Mouse (Mus musculus) neural tube, embryonic 15.5 days (tissue): ENCODE measurements around the gene Amfr. TPM values are rescaled to one million over a fixed set of nuclear protein-coding genes. Genes with fewer than 3 reads are reported as not detected.

Experiments
- ATAC-seq: fragments of 200-750 bp; cut with Nextera tagmentation; 2 replicates; pipeline ENCODE4 v1.8.0; 2017; ENCODE audit warnings: mild to moderate bottlenecking, moderate TSS enrichment, moderate library complexity; ENCODE audit not compliant: low FRiP score
- H3K27ac ChIP-seq: fragments of 300-500 bp; sonication (generic); replicated peaks from 2 replicates; pipeline ENCODE4 v1.5.1; 2015; ENCODE audit warnings: mild to moderate bottlenecking, inconsistent platforms
- H3K27me3 ChIP-seq: fragments of 300-500 bp; sonication (generic); replicated peaks from 2 replicates; pipeline ENCODE4 v1.6.1; 2015; ENCODE audit warnings: inconsistent platforms
- H3K36me3 ChIP-seq: fragments of 300-500 bp; sonication (generic); 2 replicates; pipeline ENCODE4 v1.6.1; 2015; ENCODE audit warnings: inconsistent platforms
- H3K4me1 ChIP-seq: fragments of 300-500 bp; sonication (generic); 2 replicates; pipeline ENCODE4 v1.6.1; 2015; ENCODE audit warnings: inconsistent platforms
- H3K4me2 ChIP-seq: fragments of 300-500 bp; sonication (generic); 2 replicates; pipeline ENCODE4 v1.6.1; 2015; ENCODE audit warnings: inconsistent platforms, mild to moderate bottlenecking, moderate library complexity
- H3K4me3 ChIP-seq: fragments of 300-500 bp; sonication (generic); replicated peaks from 2 replicates; pipeline ENCODE4 v1.5.1; 2015; ENCODE audit warnings: mild to moderate bottlenecking, inconsistent platforms
- H3K9ac ChIP-seq: fragments of 300-500 bp; sonication (generic); replicated peaks from 2 replicates; pipeline ENCODE4 v1.6.1; 2015; ENCODE audit warnings: mild to moderate bottlenecking, inconsistent platforms
- H3K9me3 ChIP-seq: fragments of 300-500 bp; sonication (generic); replicated peaks from 2 replicates; pipeline ENCODE4 v1.6.1; 2016; ENCODE audit warnings: inconsistent platforms
- WGBS: fragments of 180-500 bp; shearing (Covaris S2); methylation state at CpG from one replicate; pipeline ENCODE4 v1.1.7; 2015; ENCODE audit warnings: mixed read lengths; 5-methylcytosine and 5-hydroxymethylcytosine counted together
- polyA plus RNA-seq: library from polyadenylated mRNA; unstranded; fragments of >200 nt; fragmentation: Nextera tagmentation; extraction: Ambion mirVana; gene quantifications from 2 replicates; pipeline ENCODE4 v1.2.1, GENCODE M21; 2015

The Amfr gene
- polyA plus RNA-seq, 1 experiment from 2014 or later, result 80.1 TPM

DNA sequence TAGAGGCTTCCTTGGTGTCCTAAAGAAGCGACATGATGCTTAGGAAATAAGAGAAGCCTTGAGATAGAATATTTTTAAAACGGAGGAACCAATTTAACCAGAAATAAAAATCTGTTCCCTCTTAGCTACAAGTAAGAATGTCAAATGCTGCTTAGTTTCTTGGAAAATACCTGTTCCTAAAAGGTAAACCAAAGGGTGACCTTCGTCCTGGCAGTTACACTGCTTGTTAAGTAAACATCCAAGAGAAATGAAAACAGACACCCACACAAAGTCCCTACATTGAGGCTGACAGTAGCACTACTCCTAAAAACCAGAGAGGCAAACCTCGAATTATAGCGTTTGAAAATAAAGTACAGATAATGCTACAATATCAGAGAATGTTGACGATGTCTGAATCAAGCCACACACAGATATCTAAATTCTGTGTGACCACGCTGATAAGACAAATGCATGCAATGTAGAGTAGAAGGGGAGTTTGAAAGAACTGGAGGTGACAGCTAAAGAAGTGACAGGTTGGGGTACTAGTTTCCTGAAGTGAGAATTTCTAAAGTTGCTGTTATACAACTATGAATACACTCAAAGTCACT, 477 bp upstream of the Amfr start:
- Histone ChIP-seq H3K36me3 (peaks cover under 1% of the 10 kb centered on the region), H3K27me3 (no peaks in the 10 kb centered on the region), H3K9ac (peak overlapping the region; percentile 87), H3K4me3 (peak overlapping the region; percentile 73), H3K9me3 (no peaks in the 10 kb centered on the region), H3K4me2 (peak overlapping the region; percentile 90), H3K27ac (peak overlapping the region; percentile 90), H3K4me1 (peaks cover 34% of the 10 kb centered on the region)
- no peak for ATAC-seq
- WGBS, result 43% methylated on average over 7 of the region's 7 CpGs

DNA sequence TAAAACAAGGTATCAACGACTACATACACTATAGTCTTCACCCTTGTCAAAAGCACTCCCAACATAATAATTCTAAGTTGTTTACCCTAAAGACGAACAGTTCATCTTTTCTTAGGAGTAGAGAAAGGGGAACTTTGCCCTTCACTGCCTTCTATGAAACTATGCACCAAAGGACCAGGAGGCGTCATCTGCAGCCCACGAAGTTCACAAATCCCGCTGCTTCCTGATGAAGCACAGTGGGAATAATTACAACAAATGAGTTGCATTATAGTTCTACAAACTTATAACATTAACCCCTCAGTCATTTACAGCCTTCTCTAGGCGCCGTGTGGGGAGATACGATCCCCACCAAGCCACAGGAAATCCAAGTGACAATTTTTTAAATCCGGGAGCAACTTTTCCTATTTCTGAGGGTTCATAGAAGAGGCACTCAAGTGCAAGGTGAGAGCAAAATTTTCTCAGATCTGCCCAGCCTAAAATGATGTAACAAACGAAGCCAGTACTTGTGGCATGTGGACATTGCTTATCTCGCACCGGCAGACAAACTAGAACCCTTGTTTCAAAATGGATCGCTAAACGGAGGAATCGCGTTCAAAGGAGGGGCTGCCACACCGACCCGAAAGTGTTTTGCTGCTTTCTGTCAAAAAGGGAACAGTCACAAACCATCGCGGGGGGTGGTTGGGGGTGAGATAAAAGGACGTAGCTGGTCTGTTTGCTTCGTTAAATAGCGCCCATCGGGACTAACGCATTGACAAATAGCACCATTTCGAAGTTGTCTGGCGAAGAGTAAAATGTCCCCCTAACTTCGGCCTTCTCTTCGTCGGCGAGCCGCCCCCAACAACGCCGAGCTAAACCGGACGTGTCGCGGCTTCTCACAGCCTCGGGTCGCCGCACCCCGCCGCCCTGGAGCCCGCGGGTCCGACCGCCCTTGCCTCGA, 1.3 kb downstream of the Amfr start:
- H3K9me3 ChIP-seq, result no peaks in the 10 kb centered on the region
- no peaks in the 10 kb centered on the region for H3K27me3 ChIP-seq
- H3K27ac ChIP-seq, result peak overlapping the region; percentile 90
- ATAC-seq, result no peak
- peak overlapping the region; percentile 87 for H3K9ac ChIP-seq
- WGBS, result 3% methylated on average over 48 of the region's 48 CpGs
- H3K4me3 ChIP-seq, result peak overlapping the region; percentile 73
- H3K36me3 ChIP-seq, result no peaks in the 10 kb centered on the region
- peaks cover 34% of the 10 kb centered on the region for H3K4me1 ChIP-seq
- peak overlapping the region; percentile 90 for H3K4me2 ChIP-seq

DNA sequence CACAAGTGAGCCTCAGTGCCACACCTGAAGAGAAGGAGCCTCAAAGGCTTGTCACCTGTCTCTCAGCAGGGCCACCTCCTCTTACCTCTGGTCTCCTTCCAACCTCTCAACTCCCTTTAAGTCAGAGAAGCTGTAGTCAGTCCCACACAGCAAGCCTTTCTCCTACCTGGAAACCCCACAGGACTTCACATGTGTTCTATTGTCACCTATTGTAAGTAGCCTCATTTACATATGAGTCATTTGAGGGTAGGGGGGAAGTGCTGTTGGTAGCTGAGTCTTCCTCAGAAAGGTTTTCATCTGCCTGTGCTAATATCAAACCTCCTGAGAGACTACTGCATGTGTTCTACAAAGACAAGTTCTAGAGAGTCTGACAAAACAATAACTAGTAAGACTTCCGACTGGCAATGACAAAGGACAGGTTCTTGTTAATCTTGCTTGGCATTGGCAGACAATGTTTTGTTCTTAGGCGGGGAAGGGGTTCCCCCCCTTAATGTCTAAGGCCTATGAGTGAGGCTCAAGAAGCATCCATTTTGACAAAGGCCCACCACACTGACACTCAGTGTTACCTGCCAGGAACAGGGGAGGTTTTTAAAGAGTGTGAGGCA, 2.4 kb downstream of the Amfr start:
- Histone ChIP-seq H3K4me1 (peaks cover 34% of the 10 kb centered on the region), H3K36me3 (no peaks in the 10 kb centered on the region), H3K4me2 (peak overlapping the region; percentile 90), H3K9me3 (no peaks in the 10 kb centered on the region), H3K4me3 (no peak overlapping the region), H3K9ac (0 out of 2 replicates have a peak overlapping the region, but pooled peaks have one; percentile 26), H3K27ac (no peak overlapping the region), H3K27me3 (no peaks in the 10 kb centered on the region)
- no peak for ATAC-seq
- WGBS, result 44% methylated on average over 2 of the region's 2 CpGs

DNA sequence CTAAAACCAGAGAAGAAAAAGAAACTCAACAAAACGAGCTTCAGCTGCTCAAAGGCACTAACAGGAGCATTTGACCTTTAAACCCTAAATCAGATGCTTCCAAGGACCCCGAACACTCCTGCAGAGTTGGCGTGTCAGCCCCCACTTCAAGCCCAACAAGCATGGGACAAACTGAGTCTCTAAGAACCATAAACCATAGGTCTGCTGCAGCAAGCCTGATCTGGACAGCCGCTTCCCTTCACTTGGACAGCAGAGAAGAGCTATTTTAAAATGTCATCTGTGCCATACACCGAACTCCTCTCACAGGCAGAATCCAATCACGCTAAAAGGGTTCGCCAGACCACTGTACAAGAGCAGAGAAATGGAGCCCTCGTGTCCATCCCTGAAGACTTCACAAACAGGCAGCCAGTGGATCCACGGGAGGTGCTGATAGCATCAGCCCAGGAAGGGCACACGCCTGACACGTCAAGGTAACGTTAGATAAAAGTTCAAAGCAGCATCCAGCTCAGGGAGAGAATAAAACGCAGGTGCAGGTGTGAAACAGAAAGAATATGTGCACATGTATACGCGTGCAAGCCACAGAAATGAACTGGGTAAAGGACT, 3.3 kb downstream of the Amfr start:
- no peak for ATAC-seq
- Histone ChIP-seq H3K27me3 (no peaks in the 10 kb centered on the region), H3K4me2 (no peak overlapping the region; the same call in 1 of the 2 replicates), H3K9me3 (no peaks in the 10 kb centered on the region), H3K9ac (no peak overlapping the region), H3K36me3 (peaks cover 4% of the 10 kb centered on the region; the same call in 1 of the 2 replicates), H3K27ac (no peak overlapping the region), H3K4me1 (peaks cover 34% of the 10 kb centered on the region), H3K4me3 (no peak overlapping the region)
- 61% methylated on average over 15 of the region's 15 CpGs for WGBS

DNA sequence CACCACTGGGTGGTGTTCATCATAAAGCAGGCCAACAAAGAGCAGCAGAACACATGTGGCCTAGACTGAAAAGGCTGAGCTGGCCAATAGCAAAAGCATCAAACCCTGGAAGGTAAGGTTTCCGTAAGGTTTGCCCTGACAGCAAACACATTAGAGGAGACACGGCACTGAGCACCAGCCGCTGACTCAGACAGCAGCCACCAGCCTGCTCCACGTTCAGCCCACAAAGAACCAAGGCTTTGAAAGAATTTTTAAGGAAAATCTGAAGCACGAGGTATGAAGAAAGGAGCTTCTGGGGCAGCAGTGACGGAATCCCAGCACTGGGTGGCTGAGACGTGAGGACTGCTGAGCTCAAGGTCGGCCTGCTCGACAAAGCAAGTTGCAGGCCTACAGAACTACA, 8.5 kb downstream of the Amfr start:
- Histone ChIP-seq H3K9me3 (no peaks in the 10 kb centered on the region), H3K4me3 (no peak overlapping the region), H3K9ac (no peak overlapping the region), H3K4me2 (no peak overlapping the region), H3K4me1 (peaks cover 5% of the 10 kb centered on the region), H3K36me3 (peaks cover 35% of the 10 kb centered on the region), H3K27me3 (no peaks in the 10 kb centered on the region), H3K27ac (no peak overlapping the region)
- WGBS, result 93% methylated on average over 9 of the region's 9 CpGs
- ATAC-seq, result no peak

DNA sequence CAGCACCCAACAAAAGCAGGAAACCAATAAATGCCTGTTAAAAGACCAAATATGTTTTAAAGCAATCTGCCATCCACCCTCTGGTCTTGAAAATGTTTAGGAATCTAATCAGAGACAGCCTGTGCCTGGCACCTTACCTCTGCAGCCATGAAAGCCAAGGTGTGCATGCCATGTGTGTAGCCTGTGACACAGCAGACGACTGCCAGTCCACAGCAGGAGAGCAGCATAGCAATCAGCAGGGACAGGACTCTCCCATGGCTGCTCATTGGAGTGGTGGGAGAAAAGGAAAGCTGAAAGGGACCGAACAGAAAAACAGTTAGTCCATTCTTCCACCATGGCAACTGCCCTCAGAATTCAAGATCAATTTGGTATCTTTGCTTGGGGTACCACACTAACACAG, 13.7 kb downstream of the Amfr start:
- Histone ChIP-seq H3K4me2 (no peak overlapping the region), H3K4me3 (no peak overlapping the region), H3K9me3 (no peaks in the 10 kb centered on the region), H3K27me3 (no peaks in the 10 kb centered on the region), H3K4me1 (no peaks in the 10 kb centered on the region), H3K9ac (no peak overlapping the region), H3K36me3 (peaks cover 52% of the 10 kb centered on the region), H3K27ac (no peak overlapping the region)
- ATAC-seq, result no peak
- WGBS, result 84% methylated on average over 2 of the region's 2 CpGs

DNA sequence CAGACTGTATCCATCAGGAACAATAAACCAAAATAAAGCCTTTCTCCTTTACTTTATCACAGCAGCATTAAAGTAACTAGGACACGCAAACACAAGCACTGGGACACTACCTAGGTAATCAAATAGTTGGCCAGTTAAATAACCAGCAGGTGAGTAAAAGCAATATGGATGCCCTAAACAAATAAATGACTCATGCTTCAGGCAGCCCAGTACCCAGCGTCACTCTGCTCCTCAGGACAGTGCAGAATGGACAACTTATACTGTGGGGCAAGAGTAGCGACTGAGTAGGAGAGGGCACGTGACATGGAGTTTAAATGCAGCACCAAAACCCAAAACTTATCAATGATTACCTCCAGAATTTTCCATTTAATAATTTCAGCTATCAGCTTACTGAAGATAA, 22.9 kb downstream of the Amfr start:
- Histone ChIP-seq H3K4me3 (no peak overlapping the region), H3K27ac (no peak overlapping the region), H3K4me1 (no peaks in the 10 kb centered on the region), H3K27me3 (no peaks in the 10 kb centered on the region), H3K9me3 (no peaks in the 10 kb centered on the region), H3K4me2 (no peak overlapping the region), H3K36me3 (peaks cover 54% of the 10 kb centered on the region), H3K9ac (no peak overlapping the region)
- WGBS, result 97% methylated on average over 4 of the region's 4 CpGs
- no peak for ATAC-seq

DNA sequence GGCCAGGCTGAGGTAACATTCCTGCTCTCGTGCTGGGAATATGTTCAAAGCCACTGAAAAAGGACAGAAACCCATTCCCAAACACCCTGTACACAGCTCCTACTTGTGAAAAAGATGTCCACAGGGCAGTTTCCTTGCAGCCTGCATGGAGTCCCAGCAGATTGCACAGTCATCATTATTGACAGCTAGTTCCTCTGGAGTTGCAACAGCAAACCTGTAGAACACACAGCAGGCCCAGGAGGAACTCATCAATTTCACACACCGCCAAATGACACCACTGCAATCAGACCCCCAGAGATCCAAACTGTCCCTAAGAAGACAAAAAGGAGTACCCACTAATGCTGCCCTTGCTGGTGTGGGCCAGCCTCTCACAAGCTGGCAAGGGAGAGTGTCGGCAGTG, 27.9 kb downstream of the Amfr start:
- Histone ChIP-seq H3K9me3 (no peaks in the 10 kb centered on the region), H3K27ac (no peak overlapping the region), H3K36me3 (peaks cover 79% of the 10 kb centered on the region), H3K4me2 (no peak overlapping the region), H3K27me3 (no peaks in the 10 kb centered on the region), H3K9ac (no peak overlapping the region), H3K4me1 (no peaks in the 10 kb centered on the region), H3K4me3 (no peak overlapping the region)
- no peak for ATAC-seq
- WGBS, result 91% methylated on average over 3 of the region's 3 CpGs

DNA sequence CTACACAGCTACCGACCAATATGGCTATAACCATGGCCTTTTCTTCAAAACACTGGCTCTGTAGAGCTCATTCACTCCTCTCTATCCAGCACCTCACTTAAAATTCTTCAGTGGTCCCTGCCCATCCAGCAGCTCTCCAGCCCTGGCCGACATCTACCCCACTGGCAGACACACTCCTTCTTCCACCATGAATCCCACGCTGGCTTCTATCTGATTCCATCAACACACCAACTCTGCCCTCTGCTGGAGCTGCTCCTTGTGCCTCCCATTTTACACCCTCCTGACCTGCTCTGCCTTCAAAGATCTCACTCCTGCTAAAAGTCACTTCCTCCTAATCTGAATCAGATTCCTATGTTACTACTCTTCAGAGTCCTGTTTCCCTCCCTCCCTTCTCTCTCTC, 28.8 kb downstream of the Amfr start:
- Histone ChIP-seq H3K27ac (no peak overlapping the region), H3K4me1 (no peaks in the 10 kb centered on the region), H3K27me3 (no peaks in the 10 kb centered on the region), H3K9ac (no peak overlapping the region), H3K4me3 (no peak overlapping the region), H3K9me3 (no peaks in the 10 kb centered on the region), H3K36me3 (peaks cover 83% of the 10 kb centered on the region), H3K4me2 (no peak overlapping the region)
- no peak for ATAC-seq
- 72% methylated on average over 3 of the region's 3 CpGs for WGBS

DNA sequence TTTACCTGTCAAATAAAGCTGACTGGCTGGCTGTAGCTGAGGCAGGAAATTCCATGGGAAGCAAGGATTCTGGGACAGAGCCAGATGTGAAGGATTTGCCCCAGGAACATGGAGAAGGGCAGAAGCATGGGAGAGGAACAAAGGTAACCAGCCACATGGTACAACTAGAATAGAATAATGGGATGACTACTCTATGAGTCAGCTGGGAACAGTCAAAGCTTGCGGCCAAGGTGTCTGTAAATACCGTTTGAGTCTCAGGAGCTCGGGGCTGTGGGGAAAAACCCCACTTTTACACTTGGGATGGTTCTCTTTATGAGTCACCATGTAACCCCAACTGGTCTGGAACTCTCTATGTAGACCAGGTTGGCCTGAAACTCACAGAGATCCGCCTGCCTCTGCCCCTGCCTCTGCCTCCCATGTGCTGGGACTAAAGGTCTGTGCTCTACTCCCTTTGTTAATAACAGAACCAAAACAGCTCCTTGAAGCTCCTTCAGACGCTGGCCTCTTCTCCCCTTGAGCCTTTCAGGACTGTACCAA, 30.9 kb downstream of the Amfr start:
- 93% methylated on average over 5 of the region's 5 CpGs for WGBS
- no peaks in the 10 kb centered on the region for H3K9me3 ChIP-seq
- peaks cover 88% of the 10 kb centered on the region for H3K36me3 ChIP-seq

DNA sequence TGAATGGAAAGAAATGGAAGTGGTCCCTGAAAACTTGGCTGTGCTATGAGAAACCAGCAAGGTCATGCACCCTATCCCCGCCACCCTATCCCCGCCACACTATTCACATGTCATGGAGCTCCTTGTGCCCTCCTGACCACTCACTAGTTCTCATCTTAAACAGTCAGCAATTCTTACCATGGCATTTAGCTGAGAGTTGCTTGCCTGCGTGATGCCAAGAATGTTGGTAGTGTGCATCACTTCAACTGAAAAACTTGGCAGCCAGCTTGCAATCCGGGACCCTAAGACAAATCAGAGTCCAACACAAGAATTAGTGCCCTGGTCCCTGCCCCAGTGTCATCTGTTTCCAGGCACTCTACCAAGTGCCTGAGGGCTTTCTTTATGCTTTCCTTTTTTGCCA, 32.5 kb downstream of the Amfr start:
- no peak overlapping the region for H3K27ac ChIP-seq
- no peaks in the 10 kb centered on the region for H3K4me1 ChIP-seq
- no peaks in the 10 kb centered on the region for H3K27me3 ChIP-seq
- H3K4me3 ChIP-seq, result no peak overlapping the region
- WGBS, result 85% methylated on average over 4 of the region's 4 CpGs
- no peak overlapping the region for H3K4me2 ChIP-seq
- peaks cover 90% of the 10 kb centered on the region for H3K36me3 ChIP-seq
- H3K9ac ChIP-seq, result no peak overlapping the region
- no peak for ATAC-seq
- no peaks in the 10 kb centered on the region for H3K9me3 ChIP-seq

More for the DNA sequence above, 30.9 kb downstream of the Amfr start:
- no peak for ATAC-seq
- H3K27me3 ChIP-seq, result no peaks in the 10 kb centered on the region
- H3K4me3 ChIP-seq, result no peak overlapping the region
- H3K9ac ChIP-seq, result no peak overlapping the region
- no peak overlapping the region for H3K4me2 ChIP-seq
- no peak overlapping the region for H3K27ac ChIP-seq
- no peaks in the 10 kb centered on the region for H3K4me1 ChIP-seq
